Mouse (Mus musculus) monocyte, adult 5-6 weeks (primary cell): ENCODE measurements around the gene Olfr1090. TPM values are rescaled to one million over a fixed set of nuclear protein-coding genes. Genes with fewer than 3 reads are reported as not detected.

Experiments used
- ATAC-seq: fragments of 153-309, 156-312 bp; replicated peaks from 2 replicates; pipeline ENCODE4 v1.8.0; 2017; ENCODE audit warnings: mild to moderate bottlenecking; ENCODE audit not compliant: low TSS enrichment, insufficient number of reproducible peaks, severe bottlenecking, poor library complexity, low FRiP score
- total RNA-seq: library from RNA; stranded (forward); fragments of 200-1000, 200-491, 200-594 nt; gene quantifications from 3 replicates; pipeline ENCODE4 v1.2.3, GENCODE M21; 2017

The Olfr1090 gene
- not detected in 3 replicates for total RNA-seq

- ATAC-seq = no peak
Observed at GRCm38 (mm10) chr2:86758893-86759292, at the start of gene Olfr1090. TSS of gene Olfr1090 (minus strand) at chr2:86758993.

GRCm38 (mm10) chr2:86782179-86782578 is 23.4 kb upstream of the Olfr1090 start, which contains the start of gene Olfr1093:
TSS of gene Olfr1093 (plus strand) at chr2:86782479.
- ATAC-seq = no peak

- no peak for ATAC-seq
Observed at GRCm38 (mm10) chr2:86761050-86761449, 2.3 kb upstream of the Olfr1090 start.

GRCm38 (mm10) chr2:86733601-86734000 is 25.2 kb downstream of the Olfr1090 start, which contains the start of gene Olfr1089:
TSS of gene Olfr1089 (minus strand) at chr2:86733701.
- no peak for ATAC-seq

Other genes with a start within 250 kb of the Olfr1090 start
- gene Olfr1079, start 216.5 kb downstream of the Olfr1090 start, total RNA-seq = not detected in 3 replicates
- not detected in 3 replicates for gene Olfr1080, start 200.8 kb downstream of the Olfr1090 start, total RNA-seq
- gene Olfr1082, start 160.0 kb downstream of the Olfr1090 start, total RNA-seq = not detected in 3 replicates
- gene Olfr1084, start 119.3 kb downstream of the Olfr1090 start, total RNA-seq = not detected in 3 replicates
- not detected in 3 replicates for gene Olfr1085, start 97.0 kb downstream of the Olfr1090 start, total RNA-seq
- gene Olfr1086, start 78.9 kb downstream of the Olfr1090 start, total RNA-seq = not detected in 3 replicates
- not detected in 3 replicates for gene Olfr1087, start 60.6 kb downstream of the Olfr1090 start, total RNA-seq
- gene Olfr1089, start 25.3 kb downstream of the Olfr1090 start, total RNA-seq = not detected in 3 replicates
- gene Olfr1093, start 23.5 kb upstream of the Olfr1090 start, total RNA-seq = not detected in 3 replicates
- not detected in 3 replicates for gene Olfr141, start 51.0 kb upstream of the Olfr1090 start, total RNA-seq
- not detected in 3 replicates for gene Olfr1094, start 65.7 kb upstream of the Olfr1090 start, total RNA-seq
- not detected in 3 replicates for gene Olfr1095, start 92.7 kb upstream of the Olfr1090 start, total RNA-seq
- gene Gm13723, start 115.8 kb upstream of the Olfr1090 start, total RNA-seq = not detected in 3 replicates
- gene Olfr1097, start 133.2 kb upstream of the Olfr1090 start, total RNA-seq = not detected in 3 replicates
- gene Olfr1098, start 165.6 kb upstream of the Olfr1090 start, total RNA-seq = not detected in 3 replicates
- gene Olfr1099, start 201.7 kb upstream of the Olfr1090 start, total RNA-seq = not detected in 3 replicates
- gene Olfr1100, start 221.0 kb upstream of the Olfr1090 start, total RNA-seq = not detected in 3 replicates
- not detected in 3 replicates for gene Olfr1101, start 232.2 kb upstream of the Olfr1090 start, total RNA-seq
- gene Olfr1102, start 239.4 kb upstream of the Olfr1090 start, total RNA-seq = not detected in 3 replicates